Mouse (Mus musculus): Measurements from ENCODE around the gene Wnt10b. TPM values are rescaled to one million over a fixed set of nuclear protein-coding genes. Genes with fewer than 3 reads are reported as not detected.

The Wnt10b gene
- polyA plus RNA-seq, 1 experiment: not detected

- H3K27me3 ChIP-seq (replicated peaks): peaks cover 99% of the 10 kb centered on the region
- TF ChIP-seq FLI1 (IDR thresholded peaks at IDR 0.05; ENCODE audit: low read length) (no peak), GATA1 (IDR thresholded peaks at IDR 0.05; ENCODE audit: borderline replicate concordance, low read length) (no peak)
- H3K4me1 ChIP-seq: peaks cover 38% of the 10 kb centered on the region
- no peaks in the 10 kb centered on the region for H3K36me3 ChIP-seq (replicated peaks; ENCODE audit: low read length)
- H3K9me3 ChIP-seq: peaks cover 4% of the 10 kb centered on the region; the same call in 1 of the 2 replicates
- no peak overlapping the region for H3K4me3 ChIP-seq (replicated peaks)
Measured at GRCm38 (mm10) chr15:98797835-98798492, 20.0 kb upstream of the Wnt10b start.

DNA sequence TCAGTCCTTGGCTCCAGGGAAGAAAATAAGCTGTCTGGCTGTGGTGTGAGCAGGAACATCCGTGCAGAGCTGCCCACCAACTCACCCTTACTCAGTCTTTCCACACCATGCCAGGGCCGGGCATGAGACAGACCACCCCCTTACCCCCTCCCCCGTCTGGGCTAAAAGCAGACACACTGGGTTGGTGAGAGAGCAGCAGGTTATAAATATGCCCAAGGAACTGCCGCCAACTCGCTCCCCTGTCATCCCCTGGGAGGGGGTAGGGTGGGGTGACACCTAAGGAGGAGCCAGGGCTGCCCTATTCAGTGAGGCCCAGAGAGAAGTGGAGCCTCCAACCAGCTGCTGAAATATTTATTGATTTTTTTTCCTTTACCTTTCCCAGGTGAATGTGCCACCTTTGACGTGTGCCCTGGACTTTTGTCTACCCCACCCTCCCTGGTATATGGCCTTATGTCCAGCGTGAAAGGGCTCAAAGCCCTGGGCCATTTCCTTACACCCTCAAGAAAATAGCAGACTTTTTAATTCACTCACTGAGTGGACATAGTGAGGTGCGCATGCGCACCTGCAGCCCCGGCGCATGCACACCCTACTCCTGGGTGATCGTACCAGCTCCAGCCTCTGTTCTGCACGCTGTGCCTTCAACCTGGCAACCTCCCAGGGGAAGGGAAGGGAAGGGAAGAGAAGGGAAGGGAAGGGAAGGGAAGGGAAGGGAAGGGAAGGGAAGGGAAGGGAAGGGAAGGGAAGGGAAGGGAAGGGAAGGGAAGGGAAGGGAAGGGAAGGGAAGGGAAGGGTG, 19.0 kb upstream of the Wnt10b start:
- Histone ChIP-seq H3K9me3 (peaks cover 12% of the 10 kb centered on the region; the same call in 1 of the 2 replicates), H3K4me1 (peaks cover 44% of the 10 kb centered on the region), H3K27me3 (replicated peaks) (peaks cover 99% of the 10 kb centered on the region), H3K4me3 (replicated peaks) (no peak overlapping the region), H3K36me3 (replicated peaks; ENCODE audit: low read length) (no peaks in the 10 kb centered on the region)
- no peak for TF ChIP-seq FLI1 (IDR thresholded peaks at IDR 0.05; ENCODE audit: low read length)
- no peak for TF ChIP-seq GATA1 (IDR thresholded peaks at IDR 0.05; ENCODE audit: borderline replicate concordance, low read length)

GRCm38 (mm10) chr15:98793141-98793698, 15.3 kb upstream of the Wnt10b start:
- H3K36me3 ChIP-seq (replicated peaks; ENCODE audit: low read length): no peaks in the 10 kb centered on the region
- TF ChIP-seq GATA1 (IDR thresholded peaks at IDR 0.05; ENCODE audit: borderline replicate concordance, low read length) (no peak), FLI1 (IDR thresholded peaks at IDR 0.05; ENCODE audit: low read length) (no peak)
- peaks cover 99% of the 10 kb centered on the region for H3K27me3 ChIP-seq (replicated peaks)
- peaks cover 14% of the 10 kb centered on the region; the same call in 1 of the 2 replicates for H3K9me3 ChIP-seq
- peaks cover 78% of the 10 kb centered on the region for H3K4me1 ChIP-seq
- H3K4me3 ChIP-seq (replicated peaks): peak overlapping the region; percentile 88

DNA sequence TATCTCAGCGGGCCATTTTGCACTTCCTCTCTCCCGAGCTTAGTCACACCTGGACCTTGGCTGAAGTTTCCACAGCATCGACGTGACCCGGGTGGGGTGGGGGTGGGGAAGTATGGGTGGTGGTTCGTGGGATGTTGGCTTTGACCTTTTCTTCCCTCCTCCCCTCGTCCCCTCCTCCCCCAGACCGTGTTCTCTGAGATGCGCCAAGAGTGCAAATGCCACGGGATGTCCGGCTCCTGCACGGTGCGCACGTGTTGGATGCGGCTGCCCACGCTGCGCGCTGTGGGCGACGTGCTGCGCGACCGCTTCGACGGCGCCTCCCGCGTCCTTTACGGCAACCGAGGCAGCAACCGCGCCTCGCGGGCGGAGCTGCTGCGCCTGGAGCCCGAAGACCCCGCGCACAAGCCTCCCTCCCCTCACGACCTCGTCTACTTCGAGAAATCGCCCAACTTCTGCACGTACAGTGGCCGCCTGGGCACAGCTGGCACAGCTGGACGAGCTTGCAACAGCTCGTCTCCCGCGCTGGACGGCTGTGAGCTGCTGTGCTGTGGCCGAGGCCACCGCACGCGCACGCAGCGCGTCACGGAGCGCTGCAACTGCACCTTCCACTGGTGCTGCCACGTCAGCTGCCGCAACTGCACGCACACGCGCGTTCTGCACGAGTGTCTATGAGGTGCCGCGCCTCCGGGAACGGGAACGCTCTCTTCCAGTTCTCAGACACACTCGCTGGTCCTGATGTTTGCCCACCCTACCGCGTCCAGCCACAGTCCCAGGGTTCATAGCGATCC, 14.5 kb upstream of the Wnt10b start:
- peak overlapping the region; percentile 88 for H3K4me3 ChIP-seq (replicated peaks)

GRCm38 (mm10) chr15:98791771-98792170, 13.8 kb upstream of the Wnt10b start:
- Histone ChIP-seq H3K4me1 (peaks cover 66% of the 10 kb centered on the region), H3K36me3 (replicated peaks; ENCODE audit: low read length) (no peaks in the 10 kb centered on the region), H3K27me3 (replicated peaks) (peaks cover 96% of the 10 kb centered on the region), H3K9me3 (peaks cover 14% of the 10 kb centered on the region; the same call in 1 of the 2 replicates), H3K4me3 (replicated peaks) (peak overlapping the region; percentile 64)
- no peak for TF ChIP-seq FLI1 (IDR thresholded peaks at IDR 0.05; ENCODE audit: low read length)
- no peak for TF ChIP-seq GATA1 (IDR thresholded peaks at IDR 0.05; ENCODE audit: borderline replicate concordance, low read length)

More for the DNA sequence above, 14.5 kb upstream of the Wnt10b start:
- peaks cover 72% of the 10 kb centered on the region for H3K4me1 ChIP-seq
- H3K27me3 ChIP-seq (replicated peaks): peaks cover 99% of the 10 kb centered on the region
- TF ChIP-seq GATA1 (IDR thresholded peaks at IDR 0.05; ENCODE audit: borderline replicate concordance, low read length) (no peak), FLI1 (IDR thresholded peaks at IDR 0.05; ENCODE audit: low read length) (no peak)
- no peaks in the 10 kb centered on the region for H3K36me3 ChIP-seq (replicated peaks; ENCODE audit: low read length)
- peaks cover 14% of the 10 kb centered on the region; the same call in 1 of the 2 replicates for H3K9me3 ChIP-seq

- H3K4me3 ChIP-seq (replicated peaks): peak overlapping the region; percentile 85
- H3K36me3 ChIP-seq (replicated peaks; ENCODE audit: low read length): no peaks in the 10 kb centered on the region
- peaks cover 14% of the 10 kb centered on the region; the same call in 1 of the 2 replicates for H3K9me3 ChIP-seq
- H3K4me1 ChIP-seq: peaks cover 60% of the 10 kb centered on the region
- TF ChIP-seq FLI1 (IDR thresholded peaks at IDR 0.05; ENCODE audit: low read length) (no peak), GATA1 (IDR thresholded peaks at IDR 0.05; ENCODE audit: borderline replicate concordance, low read length) (no peak)
- peaks cover 96% of the 10 kb centered on the region for H3K27me3 ChIP-seq (replicated peaks)
Measured at GRCm38 (mm10) chr15:98791221-98791620, 13.3 kb upstream of the Wnt10b start.

- Histone ChIP-seq H3K36me3 (replicated peaks; ENCODE audit: low read length) (no peaks in the 10 kb centered on the region), H3K4me3 (replicated peaks) (peak overlapping the region; percentile 85), H3K27me3 (replicated peaks) (peaks cover 93% of the 10 kb centered on the region), H3K9me3 (peaks cover 16% of the 10 kb centered on the region), H3K4me1 (peaks cover 59% of the 10 kb centered on the region)
- TF ChIP-seq GATA1 (IDR thresholded peaks at IDR 0.05; ENCODE audit: borderline replicate concordance, low read length) (no peak), FLI1 (IDR thresholded peaks at IDR 0.05; ENCODE audit: low read length) (no peak)
Measured at GRCm38 (mm10) chr15:98790761-98791160, 12.8 kb upstream of the Wnt10b start.

DNA sequence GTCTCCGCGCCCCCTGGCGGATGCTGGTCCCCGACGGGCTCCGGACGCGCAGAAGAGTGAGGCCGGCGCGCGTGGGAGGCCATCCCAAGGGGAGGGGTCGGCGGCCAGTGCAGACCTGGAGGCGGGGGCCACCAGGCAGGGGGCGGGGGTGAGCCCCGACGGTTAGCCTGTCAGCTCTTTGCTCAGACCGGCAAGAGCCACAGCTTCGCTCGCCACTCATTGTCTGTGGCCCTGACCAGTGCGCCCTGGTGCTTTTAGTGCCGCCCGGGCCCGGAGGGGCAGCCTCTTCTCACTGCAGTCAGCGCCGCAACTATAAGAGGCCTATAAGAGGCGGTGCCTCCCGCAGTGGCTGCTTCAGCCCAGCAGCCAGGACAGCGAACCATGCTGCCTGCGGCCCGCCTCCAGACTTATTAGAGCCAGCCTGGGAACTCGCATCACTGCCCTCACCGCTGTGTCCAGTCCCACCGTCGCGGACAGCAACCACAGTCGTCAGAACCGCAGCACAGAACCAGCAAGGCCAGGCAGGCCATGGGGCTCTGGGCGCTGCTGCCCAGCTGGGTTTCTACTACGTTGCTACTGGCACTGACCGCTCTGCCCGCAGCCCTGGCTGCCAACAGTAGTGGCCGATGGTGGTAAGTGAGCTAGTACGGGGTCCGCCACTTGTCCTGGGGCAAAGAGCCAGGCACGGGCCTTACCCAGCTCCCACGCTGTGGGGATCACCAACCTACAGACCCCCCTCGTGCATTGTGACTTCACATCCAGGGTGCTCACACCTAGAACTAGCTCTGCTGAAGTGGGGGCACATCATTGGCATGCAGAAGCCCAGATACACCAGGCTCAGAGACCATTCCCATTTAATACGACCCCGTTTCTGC, 11.9 kb upstream of the Wnt10b start, which contains the start of gene Wnt1:
Wnt1 (plus strand) TSS at position 197 of the 875 bp plus-strand sequence.
- Histone ChIP-seq H3K27me3 (replicated peaks) (peaks cover 91% of the 10 kb centered on the region), H3K4me1 (peaks cover 56% of the 10 kb centered on the region), H3K36me3 (replicated peaks; ENCODE audit: low read length) (no peaks in the 10 kb centered on the region), H3K4me3 (replicated peaks) (peak within 1 kb of the TSS; percentile 85), H3K9me3 (peaks cover 17% of the 10 kb centered on the region)
- no peak for TF ChIP-seq FLI1 (IDR thresholded peaks at IDR 0.05; ENCODE audit: low read length)
